Mouse (Mus musculus) left cerebral cortex, postnatal 10 days (tissue): ENCODE measurements around the gene Copz2. TPM values are rescaled to one million over a fixed set of nuclear protein-coding genes. Genes with fewer than 3 reads are reported as not detected.
A peak's percentile ranks its signal among the peaks of the same experiment; 100 is the strongest.

ENCODE experiments used
- DNase-seq, 2 experiments: peaks; one replicate each; pipeline ENCODE4 v3.0.0; 2021 to 2022; ENCODE audit warnings: low spot score in 2 of 2, mixed read lengths in 1 of 2; ENCODE audit errors: extremely low spot score in 1 of 2
- intact Hi-C: fragments of 180-260 bp; cut with DNase I; formaldehyde crosslinking; loops from one replicate; pipeline ENCODE4 v1.15.1; 2025
- total RNA-seq, 2 experiments: library from RNA; stranded (reverse); gene quantifications; 2 replicates each; pipeline ENCODE4 v1.2.3; 2021

The Copz2 gene
- total RNA-seq, 2 experiments from 2014 or later: 2.5 to 3.1 TPM

GRCm38 (mm10) chr11:96859635-96860034 is 10.0 kb downstream of the Copz2 start:
- intact Hi-C loops: loop anchor here (2.0 to 10.0 kb wide), 5 partner anchors 82 to 579 kb away; partner anchors contain the start of genes Hoxb8 and Snx11
- no peak for DNase-seq

- DNase-seq: peak; percentile 53 to 90
- intact Hi-C loops: loop anchor here (2.0 to 10.0 kb wide), 5 partner anchors 83 to 580 kb away; partner anchors contain the start of genes Hoxb8 and Snx11
Observed at GRCm38 (mm10) chr11:96860564-96860963, 10.9 kb downstream of the Copz2 start.

- intact Hi-C loops: loop anchor here (2.0 to 10.0 kb wide), 5 partner anchors 84 to 581 kb away; partner anchors contain the start of genes Hoxb8 and Snx11
- peak in 1 of 2 experiments; percentile 68 for DNase-seq
Observed at GRCm38 (mm10) chr11:96861446-96861845, 11.8 kb downstream of the Copz2 start.

GRCm38 (mm10) chr11:96861878-96862289 is 12.2 kb downstream of the Copz2 start:
- intact Hi-C loops: loop anchor here (2.0 to 10.0 kb wide), 5 partner anchors 85 to 581 kb away; partner anchors contain the start of genes Hoxb8 and Snx11

GRCm38 (mm10) chr11:96862534-96862933 is 12.9 kb downstream of the Copz2 start:
- intact Hi-C loops: loop anchor here (5.0 to 10.0 kb wide), 4 partner anchors 85 to 310 kb away; partner anchors contain the start of gene Snx11
- no peak for DNase-seq

More at GRCm38 (mm10) chr11:96861878-96862289, 12.2 kb downstream of the Copz2 start:
- peak; percentile 91 to 95 for DNase-seq

- DNase-seq: peak in 1 of 2 experiments; percentile 68
- intact Hi-C loops: loop anchor here (5.0 to 10.0 kb wide), 4 partner anchors 86 to 311 kb away; partner anchors contain the start of gene Snx11
Observed at GRCm38 (mm10) chr11:96863206-96863995, 13.7 kb downstream of the Copz2 start.

GRCm38 (mm10) chr11:96867149-96867548 is 17.5 kb downstream of the Copz2 start:
- intact Hi-C loops: loop anchor here (2.0 to 10.0 kb wide), 2 partner anchors 44 to 98 kb away; no protein-coding TSS in a partner anchor
- peak; percentile 62 to 68 for DNase-seq

GRCm38 (mm10) chr11:96872441-96873379 is 23.0 kb downstream of the Copz2 start:
- intact Hi-C loops: no loop called here
- DNase-seq: peak in 1 of 2 experiments; percentile 61

- DNase-seq: peak in 1 of 2 experiments; percentile 38
- intact Hi-C loops: no loop called here
Observed at GRCm38 (mm10) chr11:96873601-96874140, 24.0 kb downstream of the Copz2 start.

GRCm38 (mm10) chr11:96875270-96875669 is 25.6 kb downstream of the Copz2 start:
- intact Hi-C loops: no loop called here

GRCm38 (mm10) chr11:96875745-96876144 is 26.1 kb downstream of the Copz2 start:
- intact Hi-C loops: no loop called here
- peak; percentile 82 to 92 for DNase-seq

More at GRCm38 (mm10) chr11:96875270-96875669, 25.6 kb downstream of the Copz2 start:
- DNase-seq: no peak

GRCm38 (mm10) chr11:96876300-96877040 is 26.8 kb downstream of the Copz2 start:
- DNase-seq: peak in 1 of 2 experiments; percentile 48
- intact Hi-C loops: no loop called here

- intact Hi-C loops: no loop called here
- DNase-seq: no peak
Observed at GRCm38 (mm10) chr11:96877071-96877470, 27.4 kb downstream of the Copz2 start.

- intact Hi-C loops: no loop called here
- DNase-seq: no peak
Observed at GRCm38 (mm10) chr11:96878715-96879114, 29.0 kb downstream of the Copz2 start.

- no peak for DNase-seq
- intact Hi-C loops: no loop called here
Observed at GRCm38 (mm10) chr11:96879359-96879758, 29.7 kb downstream of the Copz2 start.

- intact Hi-C loops: no loop called here
- no peak for DNase-seq
Observed at GRCm38 (mm10) chr11:96880296-96880695, 30.6 kb downstream of the Copz2 start.

- intact Hi-C loops: no loop called here
- no peak for DNase-seq
Observed at GRCm38 (mm10) chr11:96885901-96886340, 36.3 kb downstream of the Copz2 start.
